Mouse (Mus musculus) cerebellum, adult 2 months (tissue): ENCODE measurements at regions not wholly inside any gene's neighbourhood (a gene's known extent, or its start where the extent isn't known, plus 50 kb on each side); places are given as distances from the start of the nearest gene placed in this dataset.

ENCODE experiments used
- CTCF ChIP-seq: fragments of 200-500 bp; IDR thresholded peaks from 2 replicates; pipeline ENCODE4 v1.5.1; 2011; ENCODE audit warnings: low read depth, mild to moderate bottlenecking, control low read depth, low read length, moderate library complexity, borderline replicate concordance; ENCODE audit not compliant: insufficient read depth
- POLR2A ChIP-seq: fragments of 200-500 bp; IDR thresholded peaks from 2 replicates; pipeline ENCODE4 v1.6.1; 2011; ENCODE audit warnings: low read length, control low read depth, borderline replicate concordance; ENCODE audit not compliant: insufficient read depth

DNA sequence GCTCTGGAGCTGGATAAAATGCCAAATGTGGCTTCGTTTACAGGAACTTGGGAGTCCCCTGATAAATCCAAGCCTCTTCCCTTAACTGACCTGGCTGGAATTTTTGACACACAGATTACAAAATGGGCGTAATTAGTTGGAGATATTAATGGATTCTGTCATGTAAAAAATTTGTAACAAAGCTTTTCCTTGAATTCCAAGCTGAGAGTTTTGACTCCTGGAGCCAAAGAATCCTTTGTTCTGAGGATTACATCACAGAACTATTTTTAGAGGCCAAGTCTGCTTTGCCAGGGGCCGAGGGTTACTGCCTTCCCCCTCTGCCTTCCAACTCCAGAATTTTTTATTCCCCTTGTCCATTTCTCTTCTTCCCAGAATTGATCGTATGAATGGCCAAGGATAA lies 1096.5 kb downstream of the Mrps31 start:
- TF ChIP-seq POLR2A (no peak), CTCF (no peak)
